Mouse (Mus musculus) stomach, embryonic 15.5 days (tissue): ENCODE data around the gene Srms. TPM values are rescaled to one million over a fixed set of nuclear protein-coding genes. Genes with fewer than 3 reads are reported as not detected.
"Not testable (repeated sequence)": the region's sequence is repeated elsewhere in the genome, so short reads cannot be mapped to it uniquely, and the experiment has no call there.

Source experiments
- ATAC-seq: fragments of 200-750 bp; cut with Nextera tagmentation; 2 replicates; pipeline ENCODE4 v1.8.0; 2017; ENCODE audit warnings: low read depth, moderate number of reproducible peaks, moderate TSS enrichment; ENCODE audit not compliant: insufficient read depth, low FRiP score
- H3K27ac ChIP-seq: fragments of 300-500 bp; sonication (generic); 2 replicates; pipeline ENCODE4 v1.5.1; 2015; ENCODE audit warnings: mild to moderate bottlenecking, inconsistent platforms
- H3K27me3 ChIP-seq: fragments of 300-500 bp; sonication (generic); replicated peaks from 2 replicates; pipeline ENCODE4 v1.6.1; 2015; ENCODE audit warnings: inconsistent platforms
- H3K36me3 ChIP-seq: fragments of 300-500 bp; sonication (generic); 2 replicates; pipeline ENCODE4 v1.6.1; 2015; ENCODE audit warnings: inconsistent platforms
- H3K4me1 ChIP-seq: fragments of 300-500 bp; sonication (generic); 2 replicates; pipeline ENCODE4 v1.6.1; 2015; ENCODE audit warnings: inconsistent platforms
- H3K4me2 ChIP-seq: fragments of 300-500 bp; sonication (generic); 2 replicates; pipeline ENCODE4 v1.6.1; 2015; ENCODE audit warnings: mild to moderate bottlenecking, inconsistent platforms
- H3K4me3 ChIP-seq: fragments of 300-500 bp; sonication (generic); replicated peaks from 2 replicates; pipeline ENCODE4 v1.5.1; 2015; ENCODE audit warnings: inconsistent platforms
- H3K9ac ChIP-seq: fragments of 300-500 bp; sonication (generic); 2 replicates; pipeline ENCODE4 v1.6.1; 2015; ENCODE audit warnings: inconsistent platforms
- H3K9me3 ChIP-seq: fragments of 300-500 bp; sonication (generic); 2 replicates; pipeline ENCODE4 v1.6.1; 2016; ENCODE audit warnings: inconsistent platforms
- WGBS: fragments of 180-500 bp; shearing (Covaris S2); methylation state at CpG from one replicate; pipeline ENCODE4 v1.1.7; 2015; 5-methylcytosine and 5-hydroxymethylcytosine counted together
- polyA plus RNA-seq: library from polyadenylated mRNA; unstranded; fragments of >200 nt; fragmentation: Nextera tagmentation; extraction: Ambion mirVana; gene quantifications from 2 replicates; pipeline ENCODE4 v1.2.1, GENCODE M21; 2015

Srms gene
- polyA plus RNA-seq, 1 experiment from 2014 or later, result 0.18 TPM

GRCm38 (mm10) chr2:181218881-181219485 is 6.0 kb upstream of the Srms start:
- Histone ChIP-seq H3K4me2 (no peak overlapping the region), H3K27ac (peak overlapping the region; percentile 54), H3K27me3 (peaks cover 4% of the 10 kb centered on the region; the same call in 1 of the 2 replicates), H3K9ac (no peak overlapping the region), H3K9me3 (no peaks in the 10 kb centered on the region), H3K36me3 (no peaks in the 10 kb centered on the region), H3K4me3 (no peak overlapping the region), H3K4me1 (peaks cover 14% of the 10 kb centered on the region)
- WGBS, result 50% methylated on average over 5 of the region's 5 CpGs
- no peak for ATAC-seq

- Histone ChIP-seq H3K4me1 (peaks cover 25% of the 10 kb centered on the region), H3K27me3 (peaks cover 28% of the 10 kb centered on the region), H3K36me3 (no peaks in the 10 kb centered on the region), H3K4me3 (no peak overlapping the region), H3K9ac (no peak overlapping the region), H3K4me2 (no peak overlapping the region), H3K27ac (no peak overlapping the region), H3K9me3 (no peaks in the 10 kb centered on the region)
- WGBS, result 82% methylated on average over 6 of the region's 6 CpGs
- ATAC-seq, result no peak
These were observed 3.1 kb upstream of the Srms start for GRCm38 (mm10) chr2:181216037-181216436.

GRCm38 (mm10) chr2:181212389-181213020 is 480 bp downstream of the Srms start:
- ATAC-seq, result 0 out of 2 replicates have a peak, but pooled peaks have one; percentile 16

GRCm38 (mm10) chr2:181206118-181206517 is 6.9 kb downstream of the Srms start:
- Histone ChIP-seq H3K9ac (no peak overlapping the region), H3K36me3 (no peaks in the 10 kb centered on the region), H3K4me1 (no peaks in the 10 kb centered on the region), H3K27me3 (no peaks in the 10 kb centered on the region; the same call in none of the 2 replicates), H3K9me3 (no peaks in the 10 kb centered on the region), H3K4me2 (no peak overlapping the region), H3K27ac (no peak overlapping the region), H3K4me3 (no peak overlapping the region)
- peak; percentile 89 for ATAC-seq
- WGBS, result 56% methylated on average over 9 of the region's 9 CpGs

More at GRCm38 (mm10) chr2:181212389-181213020, 480 bp downstream of the Srms start:
- Histone ChIP-seq H3K27ac (no peak overlapping the region), H3K9me3 (no peaks in the 10 kb centered on the region), H3K4me3 (peak overlapping the region; percentile 29), H3K9ac (no peak overlapping the region), H3K27me3 (peaks cover 28% of the 10 kb centered on the region), H3K36me3 (no peaks in the 10 kb centered on the region), H3K4me2 (peak overlapping the region; percentile 61), H3K4me1 (peaks cover 10% of the 10 kb centered on the region; the same call in 1 of the 2 replicates)
- WGBS, result 4% methylated on average over 34 of the region's 34 CpGs

- Histone ChIP-seq H3K4me3 (no peak overlapping the region), H3K4me1 (no peaks in the 10 kb centered on the region), H3K27ac (no peak overlapping the region), H3K4me2 (no peak overlapping the region), H3K36me3 (no peaks in the 10 kb centered on the region), H3K27me3 (no peaks in the 10 kb centered on the region; the same call in none of the 2 replicates), H3K9me3 (no peaks in the 10 kb centered on the region), H3K9ac (no peak overlapping the region)
- peak; percentile 67; the same call in 1 of the 2 replicates for ATAC-seq
- WGBS, result 70% methylated on average over 5 of the region's 5 CpGs
These were observed 7.3 kb downstream of the Srms start for GRCm38 (mm10) chr2:181205678-181206077.

- Histone ChIP-seq H3K27me3 (no peaks in the 10 kb centered on the region; the same call in 1 of the 2 replicates), H3K36me3 (no peaks in the 10 kb centered on the region), H3K9ac (no peak overlapping the region), H3K9me3 (no peaks in the 10 kb centered on the region), H3K4me3 (no peak overlapping the region), H3K4me2 (no peak overlapping the region), H3K4me1 (no peaks in the 10 kb centered on the region), H3K27ac (no peak overlapping the region)
- no peak for ATAC-seq
- WGBS, result 66% methylated on average over 6 of the region's 6 CpGs
These were observed 10.1 kb downstream of the Srms start for GRCm38 (mm10) chr2:181202886-181203285.

GRCm38 (mm10) chr2:181202422-181202821 is 10.6 kb downstream of the Srms start, which contains the start of gene Ptk6:
TSS of gene Ptk6 (minus strand) at chr2:181202789.
- Histone ChIP-seq H3K27me3 (no peaks in the 10 kb centered on the region; the same call in 1 of the 2 replicates), H3K27ac (no peak within 1 kb of the TSS), H3K4me1 (no peaks in the 10 kb centered on the region), H3K36me3 (no peaks in the 10 kb centered on the region), H3K9ac (no peak within 1 kb of the TSS), H3K4me3 (no peak within 1 kb of the TSS), H3K9me3 (no peaks in the 10 kb centered on the region), H3K4me2 (no peak within 1 kb of the TSS)
- ATAC-seq, result no peak
- WGBS, result 80% methylated on average over 3 of the region's 3 CpGs

- no peaks in the 10 kb centered on the region for H3K9me3 ChIP-seq
- no peaks in the 10 kb centered on the region for H3K36me3 ChIP-seq
- no peaks in the 10 kb centered on the region; the same call in 1 of the 2 replicates for H3K27me3 ChIP-seq
- no peak overlapping the region for H3K4me3 ChIP-seq
- H3K4me2 ChIP-seq, result no peak overlapping the region
- H3K9ac ChIP-seq, result no peak overlapping the region
- no peak for ATAC-seq
- no peak overlapping the region for H3K27ac ChIP-seq
- H3K4me1 ChIP-seq, result no peaks in the 10 kb centered on the region
- WGBS, result 49% methylated on average over 3 of the region's 3 CpGs
These were observed 11.4 kb downstream of the Srms start for GRCm38 (mm10) chr2:181201606-181202005.

- H3K36me3 ChIP-seq, result no peaks in the 10 kb centered on the region
- no peaks in the 10 kb centered on the region for H3K27me3 ChIP-seq
- WGBS, result 84% methylated on average over 4 of the region's 4 CpGs
- no peak overlapping the region for H3K27ac ChIP-seq
- peak; percentile 39; the same call in 1 of the 2 replicates for ATAC-seq
- H3K4me1 ChIP-seq, result no peaks in the 10 kb centered on the region
- H3K4me2 ChIP-seq, result no peak overlapping the region
- H3K4me3 ChIP-seq, result no peak overlapping the region
- H3K9me3 ChIP-seq, result no peaks in the 10 kb centered on the region
- H3K9ac ChIP-seq, result no peak overlapping the region
These were observed 16.2 kb downstream of the Srms start for GRCm38 (mm10) chr2:181196628-181197300.

- Histone ChIP-seq H3K4me3 (no peak overlapping the region), H3K27ac (no peak overlapping the region), H3K4me2 (no peak overlapping the region), H3K4me1 (peaks cover 7% of the 10 kb centered on the region), H3K36me3 (no peaks in the 10 kb centered on the region), H3K9me3 (no peaks in the 10 kb centered on the region), H3K9ac (no peak overlapping the region), H3K27me3 (no peaks in the 10 kb centered on the region)
- no peak for ATAC-seq
- 71% methylated on average over 3 of the region's 3 CpGs for WGBS
These were observed 19.9 kb downstream of the Srms start for GRCm38 (mm10) chr2:181193044-181193443.

GRCm38 (mm10) chr2:181191936-181192335 is 21.0 kb downstream of the Srms start:
- Histone ChIP-seq H3K36me3 (no peaks in the 10 kb centered on the region), H3K9me3 (no peaks in the 10 kb centered on the region), H3K4me1 (peaks cover 7% of the 10 kb centered on the region), H3K27ac (no peak overlapping the region), H3K4me2 (no peak overlapping the region), H3K4me3 (no peak overlapping the region), H3K9ac (no peak overlapping the region), H3K27me3 (no peaks in the 10 kb centered on the region)
- ATAC-seq, result no peak
- WGBS, result 74% methylated on average over 4 of the region's 4 CpGs

- H3K4me3 ChIP-seq, H3K27ac ChIP-seq, H3K36me3 ChIP-seq, H3K9ac ChIP-seq, H3K9me3 ChIP-seq, H3K4me1 ChIP-seq, ATAC-seq, H3K4me2 ChIP-seq, H3K27me3 ChIP-seq: not testable (repeated sequence)
- WGBS, result 68% methylated on average over 4 of the region's 4 CpGs
These were observed 21.6 kb downstream of the Srms start for GRCm38 (mm10) chr2:181191385-181191784.
